Mouse (Mus musculus): Measurements from ENCODE around the gene Tcf7. TPM values are rescaled to one million over a fixed set of nuclear protein-coding genes. Genes with fewer than 3 reads are reported as not detected.

The Tcf7 gene
- 1.5 and 1.6 TPM in 2 replicates for polyA plus RNA-seq (2015; fragmentation: Nextera tagmentation; extraction: Ambion mirVana)

GRCm38 (mm10) chr11:52282774-52283595, at the start of gene Tcf7:
Gene Tcf7, minus strand, starts transcription at chr11:52283014.

GRCm38 (mm10) chr11:52231606-52232541, 50.9 kb downstream of the Tcf7 start, which contains the start of gene Skp1a:
Gene Skp1a, plus strand, starts transcription at chr11:52231995.

GRCm38 (mm10) chr11:52213887-52214286, 68.9 kb downstream of the Tcf7 start, which contains the start of gene Olfr1371:
Gene Olfr1371, minus strand, starts transcription at chr11:52213987.

Other genes starting within 250 kb of the Tcf7 start
- gene Ppp2ca, start 184.3 kb downstream of the Tcf7 start, polyA plus RNA-seq (2015; fragmentation: Nextera tagmentation; extraction: Ambion mirVana), result 52.5 and 53.1 TPM in 2 replicates
- gene Olfr1373, start 137.5 kb downstream of the Tcf7 start, polyA plus RNA-seq (2015; fragmentation: Nextera tagmentation; extraction: Ambion mirVana), result not detected in 2 replicates
- not detected in 2 replicates for gene Olfr1371, start 69.0 kb downstream of the Tcf7 start, polyA plus RNA-seq (2015; fragmentation: Nextera tagmentation; extraction: Ambion mirVana)
- 428 and 495 TPM in 2 replicates for gene Skp1a, start 51.0 kb downstream of the Tcf7 start, polyA plus RNA-seq (2015; fragmentation: Nextera tagmentation; extraction: Ambion mirVana)
- 609 and 686 TPM in 2 replicates for gene Vdac1, start 77.8 kb upstream of the Tcf7 start, polyA plus RNA-seq (2015; fragmentation: Nextera tagmentation; extraction: Ambion mirVana)
- 110 and 114 TPM in 2 replicates for gene 9530068E07Rik, start 113.4 kb upstream of the Tcf7 start, polyA plus RNA-seq (2015; fragmentation: Nextera tagmentation; extraction: Ambion mirVana)

All from skeletal muscle tissue, postnatal 0 days (tissue).